Mouse (Mus musculus): ENCODE data around the gene Hsd17b7.
A peak's percentile ranks its signal among the peaks of the same experiment; 100 is the strongest.

Hsd17b7 gene

DNA sequence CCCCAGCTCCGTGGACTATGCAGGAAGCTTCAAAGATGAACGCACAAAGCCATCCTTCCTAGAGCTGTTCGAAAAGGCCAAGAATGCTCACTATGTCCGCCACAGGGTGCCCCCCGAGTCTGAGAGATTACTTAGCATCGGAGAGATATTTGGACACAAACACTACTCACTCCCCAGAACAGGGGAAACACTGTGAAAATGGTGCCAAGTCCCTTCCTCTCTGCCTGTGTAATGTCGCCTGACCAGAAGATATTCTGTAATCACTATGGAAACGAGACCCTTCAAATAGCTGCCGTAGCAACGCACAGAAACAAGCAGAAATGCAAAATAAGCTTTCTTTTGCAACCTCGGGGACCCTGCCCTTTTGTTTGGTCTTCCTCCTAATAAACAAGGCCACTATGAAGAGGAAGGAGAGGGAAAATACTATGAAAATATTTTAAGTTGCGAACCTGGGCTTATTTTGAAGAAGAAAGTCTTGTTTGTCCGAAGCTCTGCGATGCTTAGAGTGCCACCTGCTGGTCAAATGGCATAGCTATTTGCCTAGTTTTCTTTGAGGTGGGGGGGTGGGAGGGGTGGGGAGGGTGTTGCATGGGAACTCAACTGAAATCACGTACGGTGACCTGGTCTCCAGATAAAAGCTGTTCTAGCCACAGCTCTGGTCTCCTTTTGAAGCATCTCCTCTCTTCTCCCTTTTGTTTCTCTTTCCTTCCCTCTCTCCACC is 34.9 kb downstream of the Hsd17b7 start:
- DNase-seq: peak; percentile 49 to 73

DNA sequence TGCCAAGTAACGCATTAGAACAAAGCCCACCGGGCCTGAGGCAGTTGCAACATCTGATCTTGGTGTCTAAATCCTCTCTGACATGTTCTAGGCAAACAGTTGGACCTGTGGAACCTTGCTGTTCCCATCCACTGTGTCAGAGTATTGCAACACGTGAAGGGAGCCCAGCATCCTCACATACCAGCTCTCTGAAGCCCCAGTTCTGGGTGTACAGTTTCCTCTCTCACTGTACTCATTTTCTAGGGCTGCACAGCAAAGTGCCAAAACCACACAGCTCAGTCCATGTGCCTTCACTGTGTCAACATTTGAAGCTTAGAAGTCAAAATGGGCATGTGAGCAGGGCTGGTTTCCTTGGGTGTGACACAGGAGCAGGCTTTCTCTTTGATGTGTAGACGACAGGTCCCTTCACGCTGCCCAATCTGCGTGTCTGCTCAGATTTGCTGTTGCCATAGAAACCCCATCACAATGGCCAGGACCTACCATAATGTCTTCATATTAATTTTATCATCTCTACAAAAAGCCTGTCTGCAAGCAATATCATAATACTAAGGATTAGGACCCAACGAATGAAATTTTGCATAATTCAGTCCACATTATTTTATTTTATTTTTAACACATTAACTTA is 36.8 kb downstream of the Hsd17b7 start:
- no peak for DNase-seq

DNA sequence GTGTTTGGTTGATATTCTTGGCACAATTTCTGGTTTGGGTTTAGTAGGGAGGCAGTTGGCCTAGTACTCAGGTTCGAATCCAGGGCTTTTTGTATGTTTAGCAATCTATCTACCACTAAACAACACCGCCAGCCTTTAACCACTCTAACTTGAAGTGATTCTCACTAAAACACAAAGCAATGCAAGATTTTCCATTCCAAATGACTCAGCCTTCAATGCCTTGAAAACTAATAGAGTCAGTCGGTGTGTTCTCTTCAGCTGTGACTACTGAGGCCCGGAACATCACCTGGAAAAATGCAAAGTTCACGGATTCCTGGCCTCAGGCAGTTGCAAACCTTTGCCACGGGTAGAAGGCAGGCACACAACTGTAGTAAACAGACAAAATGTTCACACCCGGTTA is 37.3 kb downstream of the Hsd17b7 start:
- DNase-seq: no peak

DNA sequence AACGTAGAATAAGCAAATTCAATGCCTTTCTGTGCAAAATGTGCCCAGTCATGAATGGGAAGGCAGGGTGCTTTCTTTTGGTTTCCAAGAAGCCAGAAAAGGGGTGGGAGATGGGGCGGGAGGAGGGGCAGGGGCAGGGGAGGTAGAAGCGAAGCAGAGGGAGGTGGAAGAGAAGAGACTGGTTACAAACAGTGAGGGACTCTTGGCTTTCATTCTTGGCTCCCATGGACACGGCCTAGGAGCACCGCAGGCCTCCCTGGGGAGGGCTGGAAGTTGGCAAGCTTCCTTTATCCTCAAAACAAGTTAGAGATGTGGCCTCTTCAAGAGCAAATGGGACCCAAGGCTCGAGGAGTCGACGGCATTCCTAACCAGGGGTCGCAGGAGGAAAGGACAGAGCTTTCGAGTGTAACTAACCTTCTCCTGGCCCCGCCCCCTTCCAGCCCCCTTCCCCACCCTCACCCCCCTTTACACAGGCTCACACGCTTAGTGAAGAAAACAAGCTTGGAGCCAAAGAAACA is 40.5 kb downstream of the Hsd17b7 start, which contains the start of gene Ccdc190:
Gene Ccdc190 (plus strand): TSS at position 195 of the 518 bp plus-strand sequence.
- DNase-seq: peak; percentile 40 to 48

DNA sequence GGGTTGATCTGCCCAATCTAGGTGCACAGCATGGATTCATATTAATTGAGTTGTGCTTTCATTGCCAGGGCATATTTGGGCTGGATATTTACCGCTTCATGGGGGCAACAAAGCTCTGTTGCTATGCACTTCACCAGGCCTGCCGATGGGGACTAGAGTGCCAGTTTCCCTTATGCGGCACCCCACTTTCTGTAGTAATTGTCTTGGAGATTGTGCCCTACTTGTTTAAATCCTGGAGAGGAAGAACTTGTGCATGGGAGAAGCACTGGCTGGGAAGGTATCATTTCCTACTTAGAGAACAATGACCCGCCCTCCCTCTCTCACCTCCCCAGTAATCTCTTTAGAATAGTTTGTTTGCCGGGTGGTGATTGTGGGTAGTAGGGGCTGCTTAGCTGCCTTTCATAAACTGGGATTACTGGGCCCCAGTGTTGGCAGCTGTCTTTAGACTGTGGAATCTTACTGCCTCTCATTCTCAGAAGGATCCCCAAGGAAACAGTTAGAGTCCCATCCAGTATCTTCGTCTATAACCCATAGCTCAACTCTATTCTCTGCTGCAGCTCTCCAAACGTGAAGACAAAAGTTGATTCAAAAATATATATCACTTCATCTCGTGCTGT is 41.2 kb downstream of the Hsd17b7 start:
- no peak for DNase-seq

DNA sequence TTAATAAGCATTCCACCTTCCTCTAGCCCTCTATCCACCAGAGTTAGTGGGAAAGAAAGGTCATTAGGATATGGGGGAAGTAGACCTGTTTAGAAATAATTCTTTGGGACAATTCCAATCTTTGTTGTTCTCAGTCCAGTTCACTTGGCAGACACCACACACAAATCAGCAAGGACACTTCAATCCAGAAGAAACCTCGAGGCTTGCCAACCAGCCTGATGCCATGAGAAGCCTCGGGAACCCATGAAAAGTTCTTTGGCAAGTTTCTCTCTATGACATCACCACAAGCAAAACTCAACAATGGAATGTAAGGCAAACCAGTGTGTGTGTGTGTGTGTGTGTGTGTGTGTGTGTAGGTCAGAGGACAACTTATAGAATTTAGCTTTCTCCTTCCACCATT is 44.5 kb downstream of the Hsd17b7 start:
- DNase-seq: no peak

DNA sequence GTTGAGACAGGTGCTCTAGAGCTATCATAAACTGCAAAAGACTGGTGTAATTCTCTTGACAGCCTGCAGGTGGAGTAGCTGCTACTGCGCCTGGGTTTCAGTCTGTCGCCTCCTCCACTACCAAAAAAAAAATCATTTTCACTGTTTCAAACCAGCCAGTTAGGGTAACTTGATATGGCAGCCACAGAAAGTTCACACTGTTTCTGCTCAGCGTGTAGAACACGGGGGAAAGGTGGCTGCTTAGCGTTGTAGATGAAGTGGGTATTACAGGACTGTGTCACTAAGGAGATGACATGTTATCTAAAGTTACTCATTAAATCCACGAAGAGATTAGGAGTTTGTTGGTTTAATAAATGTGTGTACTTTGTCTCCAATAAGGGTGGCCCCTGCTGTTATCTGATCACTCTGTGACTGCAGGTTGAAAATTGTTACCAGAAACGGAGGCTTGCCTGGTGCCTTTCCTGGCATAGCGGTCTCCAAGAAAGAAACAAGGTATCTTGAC is 47.3 kb downstream of the Hsd17b7 start:
- peak in 1 of 2 experiments; percentile 49 for DNase-seq

DNA sequence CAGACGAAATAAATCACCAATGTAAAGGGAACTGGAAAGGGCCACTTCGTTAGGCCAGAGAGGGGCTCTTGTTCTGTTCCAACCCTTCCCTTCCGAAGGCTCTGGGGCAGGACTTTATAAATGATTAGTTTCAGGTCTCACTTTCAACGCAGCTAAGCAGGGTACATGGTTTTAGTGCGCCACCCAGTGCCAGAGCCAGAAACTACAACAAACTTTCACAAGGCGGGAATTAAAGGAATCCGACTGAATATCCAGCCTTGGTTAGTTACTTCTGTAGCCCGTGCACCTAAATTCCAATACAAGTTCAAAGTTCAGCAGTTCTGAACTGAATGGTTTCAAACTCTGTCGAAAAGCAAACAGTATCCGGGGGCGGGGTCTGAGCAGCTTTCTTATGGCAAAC is 49.8 kb downstream of the Hsd17b7 start:
- peak; percentile 69 to 88 for DNase-seq

DNA sequence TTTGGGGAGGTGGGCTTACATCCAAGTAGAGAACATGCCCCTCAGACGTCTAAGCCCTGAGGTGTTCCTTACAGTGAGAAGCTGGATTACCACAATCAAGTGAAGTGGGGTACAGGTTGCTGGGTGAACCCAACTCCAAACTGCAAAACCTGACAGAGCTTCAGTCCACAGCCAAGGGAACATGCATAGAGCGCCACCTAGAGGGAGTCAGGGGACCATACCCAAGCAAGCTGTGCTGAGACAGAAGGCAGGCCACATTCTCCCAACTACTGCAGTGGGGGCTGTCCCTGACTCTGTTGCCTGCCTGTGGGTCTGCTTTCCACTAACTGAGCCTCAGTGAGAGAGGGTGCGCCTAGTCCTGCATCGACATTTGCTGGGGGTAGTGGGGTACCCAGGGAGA is 51.0 kb downstream of the Hsd17b7 start:
- peak in 1 of 2 experiments; percentile 12 for DNase-seq

DNA sequence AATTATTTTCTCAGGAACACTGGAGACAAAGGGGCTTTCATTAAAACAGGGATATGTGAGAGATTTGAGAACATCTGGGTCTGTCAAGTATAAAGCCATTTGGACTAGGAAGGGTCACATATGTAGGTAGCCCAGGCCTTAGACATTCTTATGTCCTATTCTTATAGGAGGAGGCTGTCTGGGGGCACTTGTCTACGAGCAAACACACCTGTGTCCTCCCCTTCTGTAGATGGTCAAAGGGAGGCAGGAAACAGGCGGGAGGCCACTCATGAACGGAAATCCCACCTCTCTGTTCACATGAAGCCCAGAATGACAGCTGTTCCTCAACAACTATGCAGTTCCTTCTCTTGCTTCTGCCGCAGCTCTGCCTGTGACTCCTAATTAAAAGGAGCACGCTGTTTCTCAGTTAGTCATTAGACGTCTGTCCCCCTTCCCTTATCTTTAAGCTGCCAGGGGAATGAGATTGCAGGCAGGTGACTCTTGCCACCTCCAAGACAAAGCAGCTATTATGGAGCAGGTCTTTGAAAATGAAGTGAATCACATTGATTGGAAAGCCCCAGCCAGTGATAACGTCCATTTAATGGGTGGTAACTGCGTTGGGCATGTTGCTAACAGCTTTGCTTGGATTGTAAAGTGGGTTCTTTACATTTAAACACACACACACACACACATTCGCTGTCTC is 51.8 kb downstream of the Hsd17b7 start:
- DNase-seq: no peak

DNA sequence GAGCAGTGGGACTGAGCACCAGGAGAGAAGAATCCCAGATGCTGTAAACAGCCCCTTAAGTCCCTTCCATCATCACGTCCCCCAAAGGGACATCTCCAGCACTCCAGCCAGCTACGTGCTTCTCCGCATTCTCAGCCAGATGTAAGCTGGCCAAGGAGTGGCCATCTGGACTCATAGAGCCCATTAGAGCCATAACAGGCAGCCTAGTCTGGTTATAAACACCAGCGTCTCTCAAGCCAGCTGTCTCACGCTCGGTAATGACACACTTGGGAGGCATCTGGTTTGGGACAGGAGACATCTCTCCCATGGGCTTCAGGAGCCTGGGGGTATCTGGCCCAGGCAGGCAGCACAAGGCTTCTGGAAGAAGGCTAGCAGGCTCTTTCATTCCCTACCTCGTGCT is 52.4 kb downstream of the Hsd17b7 start:
- DNase-seq: no peak

DNA sequence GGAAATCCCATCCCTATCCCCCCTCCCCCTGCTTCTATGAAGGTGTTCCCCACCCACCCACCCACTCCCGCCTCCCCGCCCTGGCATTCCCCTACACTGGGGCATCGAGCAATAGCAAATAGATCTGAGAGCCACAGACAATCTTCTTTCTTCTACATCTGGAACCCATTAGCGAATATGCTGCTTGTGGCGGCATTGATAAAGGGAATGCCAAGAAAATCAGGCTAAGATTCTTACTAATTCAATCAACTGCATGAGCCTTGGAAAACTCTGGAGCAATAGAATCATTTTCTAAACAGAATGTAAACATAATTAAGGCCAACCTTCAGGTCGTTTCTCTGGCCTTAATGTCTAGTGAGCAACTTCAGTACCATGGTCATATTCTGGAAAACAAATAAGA is 57.5 kb downstream of the Hsd17b7 start:
- DNase-seq: no peak

DNA sequence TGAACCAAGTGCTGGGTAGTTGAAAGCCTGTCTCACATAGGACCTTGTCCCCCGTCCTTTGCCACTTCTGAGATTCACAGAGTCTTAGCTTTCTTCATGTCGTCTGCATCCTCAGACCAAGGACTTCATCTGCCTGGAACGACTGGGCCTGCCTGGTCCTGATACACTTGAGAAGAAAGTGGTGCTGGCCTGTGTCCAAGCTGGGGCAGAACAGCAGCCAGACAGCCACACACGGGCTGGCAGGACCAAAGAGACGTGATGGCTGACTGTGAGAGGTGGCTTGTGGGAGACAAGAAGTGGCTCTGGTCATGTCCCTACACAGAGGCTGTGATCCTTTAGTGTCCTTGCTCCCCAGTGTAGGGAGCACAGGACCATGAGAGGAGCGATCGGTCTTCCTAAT is 58.3 kb downstream of the Hsd17b7 start:
- no peak for DNase-seq

DNA sequence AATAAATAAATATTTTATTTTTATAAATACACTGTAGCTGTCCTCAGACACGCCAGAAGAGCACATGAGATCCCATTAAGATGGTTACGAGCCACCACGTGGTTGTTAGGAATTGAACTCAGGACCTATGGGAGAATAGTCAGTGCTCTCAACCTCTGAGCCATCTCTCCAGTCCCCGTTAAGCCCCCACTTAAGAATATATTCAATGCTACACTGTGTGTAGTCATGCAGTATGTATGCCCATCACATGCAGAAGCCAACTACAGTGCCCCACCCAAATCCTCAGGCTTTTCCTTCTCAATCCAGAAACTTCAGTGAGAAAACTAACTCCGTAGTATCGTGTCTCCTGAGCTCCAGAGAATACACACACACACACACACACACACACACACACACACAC is 59.4 kb downstream of the Hsd17b7 start:
- DNase-seq: no peak

DNA sequence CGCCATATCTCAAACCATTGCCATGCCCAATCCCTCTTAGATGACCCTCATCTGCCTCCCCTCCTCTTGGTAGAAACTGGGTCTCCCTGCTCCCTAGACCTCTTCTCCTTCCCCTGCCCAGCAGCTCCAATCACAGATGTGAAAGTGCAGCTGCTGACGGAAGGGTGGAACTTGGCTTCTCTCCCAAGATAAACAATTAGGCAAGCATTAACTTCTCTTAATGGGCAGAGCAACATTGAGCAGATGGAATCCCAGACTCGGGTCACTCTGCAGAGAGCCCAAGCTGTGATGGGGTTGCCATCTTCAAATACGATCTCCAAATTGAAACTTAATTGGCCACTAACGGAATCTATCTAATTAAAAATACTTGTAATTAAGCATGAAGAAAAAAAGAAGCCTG is 59.9 kb downstream of the Hsd17b7 start:
- no peak for DNase-seq

DNA sequence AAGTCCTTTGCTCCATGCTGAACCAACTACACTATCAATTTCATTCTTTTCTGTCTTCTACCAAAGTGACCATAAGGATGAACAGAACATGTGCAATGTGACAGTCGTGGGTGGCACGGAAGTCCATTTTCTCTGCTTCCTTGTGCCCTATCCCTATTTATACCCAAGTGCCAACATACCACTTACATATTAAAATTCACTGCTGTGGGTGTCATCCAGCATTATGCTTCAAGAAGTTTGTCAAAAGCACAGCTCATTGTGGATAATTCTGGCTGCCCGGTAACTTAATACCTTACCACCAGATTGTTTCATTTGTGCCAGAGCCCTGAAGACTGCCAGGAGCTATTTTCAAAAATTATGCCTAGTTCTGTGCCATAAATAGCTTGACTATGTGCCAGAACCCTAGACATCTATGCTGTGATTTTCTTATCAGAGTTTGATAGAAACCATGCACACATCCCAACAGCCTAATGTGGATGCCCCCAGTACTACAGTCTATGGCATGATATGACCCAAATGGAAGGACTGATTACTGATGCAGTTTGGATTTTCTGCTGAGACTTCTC is 68.2 kb downstream of the Hsd17b7 start:
- no peak for DNase-seq
